Mouse (Mus musculus) ES-E14 (cell line): ENCODE measurements at regions not wholly inside any gene's neighbourhood (a gene's known extent, or its start where the extent isn't known, plus 50 kb on each side); places are given as distances from the start of the nearest gene placed in this dataset.

ENCODE experiments used
- CHD2 ChIP-seq: IDR thresholded peaks from 2 replicates; pipeline ENCODE4 v1.6.1; 2014; ENCODE audit warnings: mild to moderate bottlenecking, low read depth, low read length, inconsistent platforms
- HCFC1 ChIP-seq: IDR thresholded peaks from 2 replicates; pipeline ENCODE4 v1.6.1; 2012; ENCODE audit warnings: low read length, inconsistent platforms, borderline replicate concordance; ENCODE audit not compliant: insufficient read depth

GRCm38 (mm10) chr13:55983851-55984250 is 147.9 kb upstream of the Pitx1 start:
- TF ChIP-seq HCFC1 (no peak), CHD2 (no peak)
